Mouse (Mus musculus): Measurements from ENCODE around the gene Fat4. TPM values are rescaled to one million over a fixed set of nuclear protein-coding genes. Genes with fewer than 3 reads are reported as not detected.

Fat4 gene
- polyA plus RNA-seq, 1 experiment from 2014 or later: 3.3 TPM

DNA sequence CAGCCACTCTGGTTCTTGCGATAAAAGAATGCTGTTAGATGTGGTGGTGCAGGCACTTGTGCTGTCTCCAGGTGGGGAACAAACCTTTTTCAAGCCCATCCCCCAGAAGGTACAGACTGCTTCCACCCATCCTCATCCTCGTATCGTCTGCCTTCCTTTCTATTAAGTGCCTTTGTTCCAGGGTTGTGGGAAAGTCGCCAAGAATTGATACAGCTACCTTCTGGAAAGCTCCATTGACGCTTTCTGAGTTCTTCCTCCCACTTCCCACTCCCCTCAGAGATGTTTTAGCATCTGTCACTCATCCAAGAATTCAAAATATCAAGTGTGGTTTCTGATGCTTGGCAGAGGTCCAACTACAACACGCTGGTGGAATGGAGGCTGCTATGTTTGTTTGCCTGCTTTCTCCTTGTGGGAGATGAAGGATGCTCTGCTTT is 6.1 kb downstream of the Fat4 start:
- TF ChIP-seq EP300 (IDR thresholded peaks at IDR 0.05): no peak
- TF ChIP-seq CTCF (IDR thresholded peaks at IDR 0.05): no peak
- DNase-seq (ENCODE audit: low spot score) (peak; percentile 18), ATAC-seq (no peak)
- Histone ChIP-seq H3K9me3 (ENCODE audit: low read length) (no peaks in the 10 kb centered on the region), H3K4me2 (replicated peaks; ENCODE audit: low read depth, low read length) (peak overlapping the region; percentile 43), H3K36me3 (ENCODE audit: insufficient read depth, low read length) (no peaks in the 10 kb centered on the region), H3K27ac (ENCODE audit: low read length) (no peak overlapping the region), H3K9ac (replicated peaks; ENCODE audit: low read depth) (no peak overlapping the region), H3K4me3 (ENCODE audit: low read depth, low read length) (peak overlapping the region; percentile 8; the same call in 1 of the 2 replicates), H3K27me3 (replicated peaks; ENCODE audit: insufficient read depth, low read length) (no peaks in the 10 kb centered on the region), H3K4me1 (ENCODE audit: insufficient read depth, low read depth, low read length) (peaks cover 10% of the 10 kb centered on the region; the same call in 1 of the 2 replicates)
- WGBS: 9% methylated on average over 6 of the region's 6 CpGs

GRCm38 (mm10) chr3:38900839-38901238 is 14.1 kb downstream of the Fat4 start:
- Histone ChIP-seq H3K36me3 (ENCODE audit: insufficient read depth, low read length) (no peaks in the 10 kb centered on the region), H3K27ac (ENCODE audit: low read length) (no peak overlapping the region), H3K27me3 (replicated peaks; ENCODE audit: insufficient read depth, low read length) (no peaks in the 10 kb centered on the region), H3K4me3 (ENCODE audit: low read depth, low read length) (no peak overlapping the region), H3K4me2 (replicated peaks; ENCODE audit: low read depth, low read length) (no peak overlapping the region), H3K9me3 (ENCODE audit: low read length) (no peaks in the 10 kb centered on the region), H3K9ac (replicated peaks; ENCODE audit: low read depth) (no peak overlapping the region), H3K4me1 (ENCODE audit: insufficient read depth, low read depth, low read length) (no peaks in the 10 kb centered on the region)
- TF ChIP-seq CTCF (IDR thresholded peaks at IDR 0.05): no peak
- TF ChIP-seq EP300 (IDR thresholded peaks at IDR 0.05): no peak
- no peak for ATAC-seq
- no peak for DNase-seq (ENCODE audit: low spot score)
- 15% methylated on average over 1 of the region's 1 CpGs for WGBS

DNA sequence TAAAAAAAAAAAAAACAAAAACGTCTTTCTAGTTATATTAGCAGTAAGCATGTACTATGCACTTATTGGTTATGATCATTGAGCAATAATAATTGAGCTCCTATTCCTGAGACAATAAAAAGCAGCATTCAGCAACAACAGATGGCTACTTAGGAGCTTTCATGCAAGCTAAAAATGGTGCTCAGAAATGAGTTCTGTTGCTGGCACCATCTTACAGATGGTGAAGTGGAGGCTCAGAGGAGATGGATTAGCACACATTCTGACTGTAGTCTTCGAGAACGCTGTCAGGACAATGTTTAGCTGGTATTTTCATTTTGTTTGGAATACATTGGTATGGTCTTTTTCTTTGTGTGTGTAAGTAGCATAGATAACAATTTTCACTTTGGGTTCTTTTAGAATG is 20.1 kb downstream of the Fat4 start:
- WGBS: 65% methylated on average over 3 of the region's 3 CpGs
- TF ChIP-seq CTCF (IDR thresholded peaks at IDR 0.05) (no peak), EP300 (IDR thresholded peaks at IDR 0.05) (no peak)
- H3K9me3 ChIP-seq (ENCODE audit: low read length): no peaks in the 10 kb centered on the region
- no peak overlapping the region for H3K4me2 ChIP-seq (replicated peaks; ENCODE audit: low read depth, low read length)
- H3K9ac ChIP-seq (replicated peaks; ENCODE audit: low read depth): no peak overlapping the region
- H3K27me3 ChIP-seq (replicated peaks; ENCODE audit: insufficient read depth, low read length): no peaks in the 10 kb centered on the region
- no peak overlapping the region for H3K27ac ChIP-seq (ENCODE audit: low read length)
- H3K4me3 ChIP-seq (ENCODE audit: low read depth, low read length): no peak overlapping the region
- DNase-seq (ENCODE audit: low spot score) (no peak), ATAC-seq (no peak)
- H3K4me1 ChIP-seq (ENCODE audit: insufficient read depth, low read depth, low read length): no peaks in the 10 kb centered on the region
- H3K36me3 ChIP-seq (ENCODE audit: insufficient read depth, low read length): no peaks in the 10 kb centered on the region

- H3K4me1 ChIP-seq (ENCODE audit: insufficient read depth, low read depth, low read length): no peaks in the 10 kb centered on the region
- no peaks in the 10 kb centered on the region for H3K36me3 ChIP-seq (ENCODE audit: insufficient read depth, low read length)
- no peak overlapping the region for H3K4me2 ChIP-seq (replicated peaks; ENCODE audit: low read depth, low read length)
- H3K9ac ChIP-seq (replicated peaks; ENCODE audit: low read depth): no peak overlapping the region
- DNase-seq (ENCODE audit: low spot score): no peak
- H3K9me3 ChIP-seq (ENCODE audit: low read length): no peaks in the 10 kb centered on the region
- no peaks in the 10 kb centered on the region for H3K27me3 ChIP-seq (replicated peaks; ENCODE audit: insufficient read depth, low read length)
- no peak overlapping the region for H3K27ac ChIP-seq (ENCODE audit: low read length)
- no peak overlapping the region for H3K4me3 ChIP-seq (ENCODE audit: low read depth, low read length)
- ATAC-seq: no peak
- TF ChIP-seq CTCF (IDR thresholded peaks at IDR 0.05): no peak
- no peak for TF ChIP-seq EP300 (IDR thresholded peaks at IDR 0.05)
- WGBS: 34% methylated on average over 14 of the region's 14 CpGs
These were observed 21.1 kb downstream of the Fat4 start for GRCm38 (mm10) chr3:38907676-38908425.

DNA sequence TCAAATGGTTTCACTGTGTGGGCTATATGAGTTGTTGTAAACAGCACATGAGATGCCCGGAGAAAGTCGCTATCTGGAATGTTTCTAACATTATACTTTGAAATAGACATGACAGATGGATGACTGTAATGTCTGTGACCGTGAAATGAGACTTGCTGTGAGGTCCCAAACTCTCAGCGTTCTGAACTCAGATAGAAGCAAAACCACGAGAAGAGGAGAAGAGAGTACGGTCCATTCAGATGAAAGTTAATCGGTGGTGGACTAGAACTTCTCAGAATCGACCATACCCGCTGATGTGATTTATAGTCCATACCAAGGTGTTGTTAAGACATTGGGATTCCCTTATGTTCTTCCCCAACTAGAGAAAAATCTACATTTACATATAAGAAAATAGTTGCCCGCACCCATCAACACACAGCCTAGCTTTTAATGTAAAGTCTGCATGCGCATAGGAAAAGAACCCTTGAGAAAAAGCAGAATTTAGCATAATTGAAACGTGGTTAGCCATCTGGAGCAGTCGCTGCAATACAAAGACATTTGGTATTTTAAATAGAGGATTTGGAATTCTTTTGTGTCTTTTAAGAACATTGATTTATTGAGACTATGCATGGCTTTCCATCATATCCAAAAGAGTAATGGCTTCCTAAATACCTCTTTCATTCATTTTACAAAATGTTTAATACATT is 21.8 kb downstream of the Fat4 start:
- no peak overlapping the region for H3K27ac ChIP-seq (ENCODE audit: low read length)
- no peaks in the 10 kb centered on the region for H3K4me1 ChIP-seq (ENCODE audit: insufficient read depth, low read depth, low read length)
- H3K4me2 ChIP-seq (replicated peaks; ENCODE audit: low read depth, low read length): no peak overlapping the region
- no peak overlapping the region for H3K4me3 ChIP-seq (ENCODE audit: low read depth, low read length)
- DNase-seq (ENCODE audit: low spot score) (no peak), ATAC-seq (no peak)
- no peak overlapping the region for H3K9ac ChIP-seq (replicated peaks; ENCODE audit: low read depth)
- no peaks in the 10 kb centered on the region for H3K36me3 ChIP-seq (ENCODE audit: insufficient read depth, low read length)
- TF ChIP-seq EP300 (IDR thresholded peaks at IDR 0.05) (no peak), CTCF (IDR thresholded peaks at IDR 0.05) (no peak)
- H3K27me3 ChIP-seq (replicated peaks; ENCODE audit: insufficient read depth, low read length): no peaks in the 10 kb centered on the region
- H3K9me3 ChIP-seq (ENCODE audit: low read length): no peaks in the 10 kb centered on the region
- WGBS: 73% methylated on average over 13 of the region's 13 CpGs

- Histone ChIP-seq H3K4me2 (replicated peaks; ENCODE audit: low read depth, low read length) (no peak overlapping the region), H3K27me3 (replicated peaks; ENCODE audit: insufficient read depth, low read length) (no peaks in the 10 kb centered on the region), H3K9me3 (ENCODE audit: low read length) (no peaks in the 10 kb centered on the region), H3K4me3 (ENCODE audit: low read depth, low read length) (no peak overlapping the region), H3K9ac (replicated peaks; ENCODE audit: low read depth) (no peak overlapping the region), H3K4me1 (ENCODE audit: insufficient read depth, low read depth, low read length) (no peaks in the 10 kb centered on the region), H3K27ac (ENCODE audit: low read length) (no peak overlapping the region), H3K36me3 (ENCODE audit: insufficient read depth, low read length) (no peaks in the 10 kb centered on the region)
- DNase-seq (ENCODE audit: low spot score): no peak
- TF ChIP-seq CTCF (IDR thresholded peaks at IDR 0.05) (no peak), EP300 (IDR thresholded peaks at IDR 0.05) (no peak)
- WGBS: 79% methylated on average over 5 of the region's 5 CpGs
- no peak for ATAC-seq
These were observed 26.2 kb downstream of the Fat4 start for GRCm38 (mm10) chr3:38912768-38913487.
